Mouse (Mus musculus): ENCODE measurements around the gene Glis1.
"Not testable (repeated sequence)": the region's sequence is repeated elsewhere in the genome, so short reads cannot be mapped to it uniquely, and the experiment has no call there.

Glis1 gene

DNA sequence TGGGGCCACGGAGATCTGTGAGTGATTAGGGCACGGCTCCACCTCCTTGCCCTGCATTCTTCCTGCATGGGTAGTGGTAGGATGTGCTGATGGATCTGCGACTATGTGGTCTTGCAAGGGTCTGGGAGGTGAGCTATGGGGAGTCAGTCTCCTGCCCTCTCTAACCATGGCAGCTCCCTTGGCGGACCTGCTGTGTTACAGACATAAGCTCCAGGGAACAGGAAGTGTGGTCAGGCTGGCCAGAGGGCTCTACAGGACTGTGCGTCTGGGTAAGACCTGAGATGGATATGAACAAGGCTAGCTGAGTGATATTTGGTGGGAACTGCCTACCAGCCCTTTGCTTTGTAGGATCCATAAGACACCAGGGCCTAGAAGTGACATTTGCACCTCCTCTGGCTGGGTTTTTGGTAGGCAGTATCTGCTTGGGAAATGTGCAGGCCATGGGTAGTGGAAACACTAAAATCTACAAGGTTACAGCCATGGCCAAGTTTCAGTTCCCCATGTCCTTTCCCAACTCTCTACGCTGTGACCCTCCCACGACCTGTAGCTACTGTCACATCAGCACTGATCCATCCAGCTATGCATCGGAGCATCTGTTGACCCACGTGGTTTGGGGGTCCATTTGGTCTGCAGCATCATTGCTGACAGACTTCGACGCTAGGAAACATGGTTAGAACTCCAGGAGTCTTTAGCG is 142.9 kb downstream of the Glis1 start:
- no peak for DNase-seq (ENCODE audit: low spot score)

DNA sequence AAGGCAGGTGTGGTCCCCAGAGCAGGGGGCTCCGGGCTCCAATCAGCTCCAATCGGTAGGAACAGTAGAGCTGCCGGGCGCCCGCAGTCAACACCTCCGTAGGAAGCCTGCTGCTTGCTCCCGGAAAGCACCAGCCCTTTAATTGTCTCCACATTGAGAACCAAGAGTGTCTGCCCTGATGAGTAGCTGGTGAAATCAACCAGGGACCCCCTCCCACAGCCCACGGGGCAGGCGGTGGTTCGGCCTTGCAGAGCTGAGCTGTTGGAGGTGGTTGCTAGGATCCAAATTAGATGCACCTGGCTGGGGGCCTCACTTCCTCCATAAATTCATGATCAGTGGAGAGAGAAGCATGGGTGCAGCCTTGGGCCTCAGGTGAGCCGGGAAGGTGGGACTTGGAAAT is 146.5 kb downstream of the Glis1 start:
- no peak for DNase-seq (ENCODE audit: low spot score)

DNA sequence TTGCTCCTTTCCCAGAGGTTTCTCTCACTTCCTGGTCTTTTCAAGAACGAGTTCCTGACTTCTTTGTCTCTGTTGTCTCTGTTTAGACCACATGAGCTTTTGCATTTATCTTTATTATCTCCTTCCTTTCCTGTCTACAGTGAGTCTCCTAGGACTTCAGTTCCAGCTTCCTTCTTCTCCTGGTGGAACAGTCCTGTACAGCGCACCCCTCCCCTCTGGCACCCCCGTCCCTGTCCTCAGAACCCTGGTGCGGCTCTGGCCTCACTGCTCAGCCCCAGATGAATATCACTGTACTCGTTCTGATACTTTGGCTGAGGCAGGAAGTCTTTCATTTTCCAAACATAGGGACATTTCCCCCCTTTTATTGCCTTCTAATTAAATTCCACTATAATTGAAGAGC is 152.0 kb downstream of the Glis1 start:
- no peak for DNase-seq (ENCODE audit: low spot score)

DNA sequence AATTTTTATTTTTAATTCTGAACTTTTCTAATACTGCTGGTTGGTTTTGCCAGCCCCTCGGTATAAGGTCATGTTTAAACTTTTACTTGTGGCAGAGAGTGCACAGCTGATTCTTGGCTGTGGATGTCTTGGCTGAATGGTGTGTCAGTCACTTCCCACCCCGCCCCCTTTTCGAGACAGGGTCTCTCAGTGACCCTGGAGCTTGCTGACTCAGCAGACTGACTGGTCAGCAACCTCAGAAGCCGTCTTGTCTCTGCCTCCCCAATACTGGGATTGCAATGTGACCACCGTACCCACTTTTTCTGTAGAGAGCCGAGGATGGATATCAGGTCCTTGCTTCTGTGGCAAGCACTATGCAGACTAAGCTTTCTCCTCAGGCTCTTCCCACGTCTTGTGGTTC is 154.2 kb downstream of the Glis1 start:
- no peak for DNase-seq (ENCODE audit: low spot score)

DNA sequence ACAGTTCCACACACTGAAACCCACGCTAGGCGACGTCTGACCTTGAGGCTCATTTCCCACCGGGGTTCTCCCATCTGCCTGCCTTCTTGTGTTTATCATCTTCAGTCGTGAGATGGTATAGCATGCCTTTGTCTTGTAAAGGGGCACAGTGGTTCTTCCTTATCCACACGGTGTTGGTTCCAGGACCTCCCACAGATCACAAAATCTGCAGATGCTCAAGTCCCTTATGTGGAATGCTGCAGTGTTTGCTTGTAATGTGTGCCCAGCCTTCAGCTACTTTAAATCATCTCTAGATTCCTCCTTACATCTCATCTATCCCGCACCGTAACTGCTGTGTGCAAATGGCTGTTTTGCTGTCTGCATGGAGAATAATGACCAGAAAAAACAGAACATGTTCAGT is 154.7 kb downstream of the Glis1 start:
- no peak for DNase-seq (ENCODE audit: low spot score)

DNA sequence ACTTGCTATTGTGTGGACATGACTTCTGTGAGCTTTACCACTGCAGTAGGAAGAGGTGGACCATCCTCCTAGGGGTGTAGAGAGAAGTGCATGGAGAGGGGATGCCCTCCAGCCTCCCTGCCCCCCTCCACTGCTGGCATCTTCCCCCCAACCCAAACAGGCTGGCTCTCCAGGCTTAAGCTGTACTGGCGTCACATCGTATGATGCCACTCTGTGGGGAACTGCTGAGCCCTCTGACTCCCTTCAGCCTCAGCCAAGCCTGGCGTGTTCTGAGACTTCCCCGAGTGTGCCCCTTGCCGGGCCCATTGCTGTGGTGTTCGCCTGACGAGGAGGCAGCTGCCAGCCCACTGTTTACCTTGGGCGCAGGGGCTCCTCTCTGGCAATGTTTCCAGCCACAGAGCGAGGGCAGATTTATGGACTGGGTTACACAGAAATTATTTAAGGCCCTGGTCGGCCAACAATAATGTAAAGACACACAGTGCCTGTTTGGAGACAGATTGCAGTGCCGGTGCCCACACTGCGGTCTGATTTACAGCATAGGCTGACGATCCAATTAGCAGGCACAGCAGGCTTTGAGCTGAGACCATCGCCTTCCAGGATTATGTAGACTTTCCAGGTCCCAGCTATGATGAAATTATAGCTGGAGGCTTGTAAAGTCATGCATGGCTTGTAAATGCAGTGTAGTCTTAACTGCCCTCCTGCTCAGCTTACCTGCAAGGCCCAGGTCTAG is 156.6 kb downstream of the Glis1 start:
- DNase-seq (ENCODE audit: low spot score): no peak

DNA sequence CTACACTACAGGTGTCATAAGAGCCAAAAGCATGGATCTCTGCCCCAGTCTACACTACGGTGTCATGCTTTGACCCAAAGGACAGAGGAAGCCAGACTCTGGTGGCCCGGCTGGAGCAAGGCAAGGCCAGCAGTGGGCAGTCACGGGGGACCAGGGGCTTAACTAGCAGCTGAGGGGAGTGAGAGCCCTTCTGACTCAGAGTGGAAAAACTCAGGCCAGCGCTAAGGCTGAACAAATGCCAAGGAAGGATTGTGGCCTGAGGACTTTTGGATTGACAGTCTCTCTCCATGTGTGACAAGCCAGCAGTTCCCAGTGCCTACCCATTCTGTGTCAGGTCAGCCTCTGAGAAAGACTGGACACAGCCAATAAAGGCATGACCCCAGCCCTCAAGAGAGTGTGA is 159.0 kb downstream of the Glis1 start:
- DNase-seq (ENCODE audit: low spot score): no peak

DNA sequence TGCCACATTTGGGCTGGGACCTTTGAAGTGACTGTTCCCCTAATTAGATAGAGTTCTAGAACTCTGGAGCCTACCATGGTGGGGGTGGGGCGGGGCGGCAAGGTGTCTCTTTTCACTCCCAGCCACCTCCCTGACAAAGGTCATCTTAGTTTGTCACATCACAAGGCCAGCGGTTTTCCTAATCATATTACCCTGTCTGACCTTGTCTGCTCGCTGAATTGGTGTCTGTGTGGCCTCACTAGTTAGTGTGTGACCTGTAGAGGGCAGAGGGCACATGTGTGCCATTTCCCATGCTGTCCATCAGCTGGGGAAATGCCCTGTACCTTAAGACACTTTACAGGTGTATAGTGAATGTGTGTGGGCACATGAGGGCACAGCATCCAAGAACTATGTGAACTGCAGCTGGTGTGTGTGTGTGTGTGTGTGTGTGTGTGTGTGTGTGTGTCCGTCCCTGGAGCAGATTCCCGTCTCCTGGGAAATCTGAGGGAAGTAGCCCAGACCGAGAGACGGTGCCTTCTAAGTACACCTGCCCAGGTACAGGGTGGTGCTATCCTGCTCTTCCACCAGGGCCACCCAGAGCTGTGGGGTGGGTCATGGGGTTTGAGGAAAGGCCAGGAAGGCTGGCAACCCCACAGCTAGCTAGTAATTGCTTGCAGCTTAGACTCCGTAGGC is 163.0 kb downstream of the Glis1 start:
- DNase-seq (ENCODE audit: low spot score): no peak

DNA sequence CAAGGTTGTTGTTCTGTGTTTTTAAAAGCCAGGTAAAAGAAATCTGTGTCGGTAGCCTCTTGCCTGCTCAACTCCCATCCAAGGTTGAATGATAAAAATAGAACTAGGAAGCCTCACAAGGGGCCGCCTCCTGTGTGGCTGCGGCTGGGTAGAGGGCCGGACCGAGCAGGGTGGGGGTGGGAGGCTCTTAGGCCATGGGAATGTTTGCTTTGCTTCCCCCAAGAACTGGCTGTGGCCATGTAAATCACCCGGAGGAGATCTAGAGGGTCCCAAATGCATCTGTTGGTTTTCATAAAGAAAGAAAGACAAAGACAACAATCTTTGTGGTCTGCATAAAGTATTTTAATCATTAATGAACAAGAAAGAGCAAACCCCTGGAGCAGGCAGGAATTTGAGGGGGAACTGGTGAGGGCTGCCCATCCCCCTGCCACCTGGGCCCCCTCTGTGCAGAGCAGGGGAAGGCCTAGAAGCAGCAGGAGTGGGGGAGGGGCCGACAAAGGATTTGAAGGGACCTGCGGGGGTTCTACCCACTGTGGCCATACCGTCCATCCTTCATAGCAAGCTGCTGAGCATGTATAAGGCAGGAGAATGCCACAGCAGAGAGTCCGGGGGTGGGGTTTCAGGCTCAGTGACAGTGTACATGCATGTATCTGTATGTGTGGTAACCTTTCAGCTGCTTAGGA is 163.6 kb downstream of the Glis1 start:
- no peak for DNase-seq (ENCODE audit: low spot score)

DNA sequence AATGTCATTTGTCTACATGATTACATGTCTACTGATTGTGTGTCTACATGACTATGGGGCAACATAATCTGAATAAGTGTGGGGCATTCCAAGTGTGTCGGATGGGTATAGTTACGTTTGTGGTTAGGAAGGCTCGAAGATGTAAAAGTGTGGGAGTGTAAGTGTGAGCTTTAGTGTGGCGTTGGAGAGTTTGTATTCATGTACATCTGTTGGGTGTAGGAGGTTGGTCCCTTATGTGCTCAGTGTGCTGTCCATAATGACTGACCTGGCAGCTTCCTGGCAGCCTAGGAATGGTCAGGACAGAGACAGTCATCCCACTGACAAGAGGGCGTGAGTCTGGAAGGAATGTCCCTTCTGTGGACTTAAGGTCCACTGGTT is 164.2 kb downstream of the Glis1 start:
- not testable (repeated sequence) for DNase-seq (ENCODE audit: low spot score)

DNA sequence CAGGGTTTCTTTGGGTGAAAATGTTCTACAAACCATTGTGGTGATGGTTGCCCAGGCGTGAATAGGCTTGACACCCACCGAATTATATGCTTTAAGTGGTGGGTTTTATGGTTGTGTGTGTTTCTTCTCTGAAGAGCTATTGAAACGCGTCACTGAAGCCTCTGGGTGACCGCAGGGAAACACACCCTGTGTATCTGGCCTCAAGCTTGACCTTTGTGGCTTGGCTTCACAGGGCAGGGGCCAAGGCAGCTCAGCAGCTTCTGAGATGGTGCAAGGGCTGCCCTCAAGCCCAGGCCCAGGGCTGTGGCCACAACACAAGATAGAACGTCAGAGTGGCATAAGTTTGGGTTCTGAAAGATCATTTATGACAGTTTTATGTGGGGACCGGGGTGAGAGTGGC is 167.9 kb downstream of the Glis1 start:
- DNase-seq (ENCODE audit: low spot score): no peak

DNA sequence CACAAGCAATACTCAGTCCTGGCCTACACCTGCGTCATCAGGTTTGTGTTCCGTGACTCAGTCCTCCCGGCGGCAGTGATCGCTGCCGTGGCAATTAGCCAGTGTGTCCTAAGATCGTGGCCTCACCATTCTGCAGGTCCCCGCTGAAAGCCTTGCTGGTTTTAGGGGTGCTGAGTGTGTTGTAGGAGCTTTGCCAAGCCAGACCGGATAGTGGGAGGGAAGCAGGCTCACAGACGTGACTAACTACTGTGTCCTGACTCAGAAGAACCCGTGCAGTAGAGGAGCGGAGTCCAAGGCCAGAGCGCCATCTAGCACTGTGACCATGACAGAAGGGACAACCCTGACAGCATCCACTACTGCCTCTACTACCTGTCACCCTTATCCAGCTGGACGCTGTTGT is 168.4 kb downstream of the Glis1 start:
- no peak for DNase-seq (ENCODE audit: low spot score)

DNA sequence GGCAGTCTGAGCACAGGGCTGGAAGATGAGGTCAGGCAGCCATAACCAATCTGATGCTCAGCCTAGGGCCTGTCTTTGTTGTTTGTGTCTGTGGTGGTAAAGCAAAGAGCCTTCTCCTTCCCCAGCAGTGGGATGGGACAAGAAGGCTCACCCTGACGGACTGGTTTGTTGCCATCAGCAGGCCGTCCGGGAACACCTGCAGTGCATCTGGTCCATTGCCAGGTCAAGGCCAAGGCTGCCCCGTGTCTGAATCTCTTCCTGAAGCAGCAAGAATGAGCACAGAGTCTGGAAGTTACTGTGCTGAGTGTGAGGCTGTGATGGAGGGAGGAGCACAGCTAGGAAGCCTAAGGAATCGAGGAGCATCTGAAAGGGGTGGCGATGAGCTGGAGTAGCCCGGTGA is 168.8 kb downstream of the Glis1 start:
- DNase-seq (ENCODE audit: low spot score): no peak

DNA sequence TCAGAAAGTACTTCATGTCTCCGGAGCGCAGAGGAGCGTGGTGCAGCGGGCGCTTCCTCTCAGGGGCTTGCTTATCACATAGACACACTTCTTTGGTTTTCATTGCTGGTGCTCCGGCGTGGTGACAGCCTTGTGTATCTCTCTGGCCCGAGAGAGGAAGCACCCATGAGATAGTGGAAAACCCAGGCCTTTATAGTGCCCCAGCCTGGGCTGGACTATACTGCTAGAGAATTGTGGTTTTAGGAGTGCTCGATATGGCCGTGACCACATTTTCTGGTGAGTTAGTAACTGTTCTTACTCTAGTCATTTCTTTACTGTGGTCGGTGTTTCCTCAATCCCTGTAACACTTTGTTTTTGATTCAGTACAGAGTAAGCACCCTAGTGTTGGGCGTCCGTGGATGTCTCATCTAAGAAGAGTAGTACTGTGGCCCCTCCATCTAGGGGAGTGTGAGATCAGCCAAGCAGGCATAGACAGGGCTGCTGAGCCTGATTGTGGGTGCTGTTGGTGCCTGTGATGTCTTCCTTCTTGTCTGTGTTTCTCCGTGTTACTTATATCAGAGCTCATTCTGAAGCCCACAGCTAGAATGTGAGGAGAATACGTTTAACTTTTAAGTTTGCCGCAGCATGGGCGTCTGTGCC is 171.7 kb downstream of the Glis1 start:
- DNase-seq (ENCODE audit: low spot score): no peak

DNA sequence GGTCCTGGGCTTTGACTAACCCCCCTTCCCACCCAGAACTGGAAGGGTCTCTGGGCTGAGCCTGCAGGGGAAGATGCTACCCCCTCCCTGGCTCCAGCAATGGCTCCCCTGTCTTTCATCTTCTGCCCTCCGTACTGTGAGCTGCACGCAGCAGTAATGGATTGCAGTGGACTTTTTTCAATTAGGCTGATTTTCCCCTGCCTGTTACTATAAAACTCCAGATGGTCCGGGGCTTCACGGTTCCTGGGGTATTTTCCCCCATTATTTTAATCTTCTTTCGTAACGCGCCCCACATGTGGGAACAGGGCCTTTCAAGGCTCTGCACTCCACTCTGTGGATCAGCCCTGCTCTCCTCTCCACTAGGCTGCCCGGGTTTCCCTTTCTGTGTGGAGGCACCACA is 175.4 kb downstream of the Glis1 start:
- no peak for DNase-seq (ENCODE audit: low spot score)

DNA sequence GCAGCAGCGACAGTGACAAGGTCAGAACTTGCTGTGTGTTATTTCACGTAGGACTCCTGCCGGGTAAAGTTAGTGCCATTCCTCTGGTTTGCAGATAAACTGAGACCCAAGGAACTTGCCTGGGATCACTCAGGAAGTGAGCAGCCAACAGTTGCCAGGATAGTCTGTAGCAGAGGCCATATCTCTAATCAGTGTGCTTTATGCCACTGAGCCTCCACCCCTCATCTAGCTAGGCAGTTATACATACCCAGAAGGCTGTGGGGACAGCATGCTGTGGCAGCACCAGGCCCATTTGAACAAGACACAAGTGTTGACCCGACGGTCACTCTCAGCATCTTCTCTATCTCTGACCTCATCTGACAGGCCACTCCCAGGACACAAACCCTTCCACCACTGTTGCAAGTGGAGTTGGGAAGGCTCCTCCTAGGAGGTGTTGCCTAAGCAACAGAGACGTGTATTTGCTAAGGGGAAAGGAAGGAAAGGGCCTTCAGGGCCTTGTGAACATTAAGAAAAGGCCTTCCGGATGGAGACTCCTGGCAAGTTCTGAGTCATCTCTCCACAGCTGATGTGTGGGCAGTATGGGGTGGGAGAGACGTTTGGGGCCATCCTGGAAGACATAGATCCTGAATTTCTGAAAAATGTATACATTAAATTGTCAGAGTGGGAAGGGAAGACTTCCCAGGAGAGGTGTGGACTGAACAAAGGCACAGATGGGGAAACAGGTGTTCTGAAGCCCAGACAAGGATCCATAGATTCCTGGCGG is 177.7 kb downstream of the Glis1 start:
- DNase-seq (ENCODE audit: low spot score): no peak

DNA sequence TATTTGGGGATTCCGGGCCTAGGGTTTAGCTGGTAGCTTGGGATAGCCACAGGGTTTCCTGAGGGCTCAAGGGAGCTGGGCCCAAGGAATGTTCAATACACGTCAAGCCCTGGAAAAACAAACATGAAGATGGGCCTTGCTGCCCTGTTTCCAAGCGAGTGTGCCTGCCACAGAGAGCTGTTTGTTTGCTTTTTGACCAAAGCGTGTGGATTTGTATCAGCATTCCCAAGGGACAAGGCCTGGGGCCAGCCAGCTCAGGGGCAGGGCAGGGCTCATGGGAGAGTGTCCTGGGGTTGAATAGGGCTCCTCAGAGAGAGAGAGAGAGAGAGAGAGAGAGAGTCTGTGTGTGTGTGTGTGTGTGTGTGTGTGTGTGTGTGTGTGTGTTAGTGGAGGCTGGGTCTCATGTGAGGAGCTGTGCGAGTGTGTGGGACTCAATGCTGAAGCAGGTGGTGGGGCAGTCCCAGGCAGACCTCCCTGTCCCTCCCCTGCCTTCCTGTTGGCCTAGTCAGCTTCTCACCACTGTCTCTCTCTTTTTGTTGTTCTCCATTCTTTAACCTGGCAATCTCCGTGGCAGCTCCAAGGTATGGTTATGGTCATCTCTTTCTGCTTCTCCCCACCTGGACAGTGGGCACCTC is 183.3 kb downstream of the Glis1 start:
- no peak for DNase-seq (ENCODE audit: low spot score)

DNA sequence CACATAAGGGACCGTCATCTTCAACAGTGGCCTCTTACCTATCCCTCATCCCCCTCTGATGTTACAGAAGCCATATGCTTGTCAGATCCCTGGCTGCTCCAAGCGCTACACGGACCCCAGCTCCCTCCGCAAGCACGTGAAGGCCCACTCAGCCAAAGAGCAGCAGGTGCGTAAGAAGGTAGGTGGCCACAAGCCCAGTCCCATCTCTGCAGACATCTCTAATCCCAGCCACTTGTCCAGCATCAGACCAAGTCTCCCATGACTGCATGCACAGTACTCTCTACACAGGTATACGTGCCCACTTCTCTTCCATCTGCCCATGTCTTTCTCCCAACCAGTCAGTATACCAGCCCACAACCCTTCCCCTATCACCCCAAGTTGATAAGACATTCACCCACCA is 185.1 kb downstream of the Glis1 start:
- DNase-seq (ENCODE audit: low spot score): no peak

DNA sequence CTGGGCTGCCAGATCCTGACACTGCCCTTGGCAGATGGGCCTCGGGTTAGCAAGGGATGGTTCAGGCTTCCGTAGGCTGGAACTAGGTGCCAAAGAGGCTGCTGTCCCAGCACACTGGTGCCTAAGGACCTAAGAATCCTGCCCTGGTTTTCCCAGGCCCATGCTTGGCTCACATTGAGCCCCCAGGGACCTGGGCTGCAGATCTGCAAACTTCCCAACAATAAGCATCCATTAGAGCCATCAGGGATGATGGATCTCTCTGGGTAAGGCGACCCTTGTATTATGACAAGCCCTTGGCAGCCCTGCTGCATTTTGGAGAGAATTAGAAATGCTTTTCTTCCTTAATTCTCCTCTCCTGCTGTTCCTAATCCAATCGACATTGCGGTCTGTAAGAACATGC is 187.0 kb downstream of the Glis1 start:
- DNase-seq (ENCODE audit: low spot score): no peak

DNA sequence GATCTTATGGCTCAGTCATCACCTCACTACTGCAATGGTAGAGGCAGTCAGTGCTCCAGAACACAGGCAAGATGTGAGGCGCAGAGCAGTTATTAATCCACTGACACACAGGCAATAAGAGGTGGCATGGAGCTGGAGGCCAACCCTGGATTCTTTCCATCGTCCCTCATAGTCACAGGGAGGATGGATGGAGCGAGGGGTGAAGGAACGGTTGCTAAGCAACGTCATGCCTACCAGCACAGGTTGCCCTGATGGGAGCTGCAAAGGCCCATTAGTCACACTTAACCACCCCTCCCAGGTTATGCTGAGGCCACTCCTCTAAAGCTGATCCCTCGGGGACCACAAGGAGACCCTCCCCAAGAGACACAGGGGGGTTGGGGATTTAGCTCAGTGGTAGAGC is 187.9 kb downstream of the Glis1 start:
- no peak for DNase-seq (ENCODE audit: low spot score)

DNA sequence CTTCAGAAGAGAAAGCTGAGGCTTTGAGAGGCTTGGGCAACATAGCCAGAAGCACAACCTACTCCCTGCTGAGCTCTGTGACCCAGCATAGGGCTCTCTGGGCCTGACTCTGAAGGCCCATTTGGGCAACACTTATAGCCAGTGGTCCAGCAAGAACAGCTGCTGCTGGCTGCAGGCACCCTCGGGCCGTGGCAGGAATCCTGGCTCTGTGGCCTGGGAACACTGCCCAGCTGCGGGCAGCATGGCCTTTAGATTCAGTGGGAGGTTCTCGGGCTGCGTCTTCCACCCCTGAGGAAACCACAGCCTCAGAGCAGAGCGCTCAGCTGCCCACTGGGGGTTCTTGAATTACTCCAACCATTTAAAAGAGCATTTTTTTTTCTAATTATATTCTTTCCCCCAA is 189.5 kb downstream of the Glis1 start:
- no peak for DNase-seq (ENCODE audit: low spot score)
